Mouse (Mus musculus) activated CD4-positive, CD25-positive, alpha-beta regulatory T cell (primary cell): ENCODE measurements around the gene Slc51b. TPM values are rescaled to one million over a fixed set of nuclear protein-coding genes. Genes with fewer than 3 reads are reported as not detected.

Experiments
- polyA plus RNA-seq, 2 experiments: library from polyadenylated mRNA; unstranded; fragments of 100-300 nt; shearing (Covaris generic); gene quantifications; one replicate each; pipeline ENCODE4 v1.2.1; 2017

Gene Slc51b
- not detected for polyA plus RNA-seq

DNA sequence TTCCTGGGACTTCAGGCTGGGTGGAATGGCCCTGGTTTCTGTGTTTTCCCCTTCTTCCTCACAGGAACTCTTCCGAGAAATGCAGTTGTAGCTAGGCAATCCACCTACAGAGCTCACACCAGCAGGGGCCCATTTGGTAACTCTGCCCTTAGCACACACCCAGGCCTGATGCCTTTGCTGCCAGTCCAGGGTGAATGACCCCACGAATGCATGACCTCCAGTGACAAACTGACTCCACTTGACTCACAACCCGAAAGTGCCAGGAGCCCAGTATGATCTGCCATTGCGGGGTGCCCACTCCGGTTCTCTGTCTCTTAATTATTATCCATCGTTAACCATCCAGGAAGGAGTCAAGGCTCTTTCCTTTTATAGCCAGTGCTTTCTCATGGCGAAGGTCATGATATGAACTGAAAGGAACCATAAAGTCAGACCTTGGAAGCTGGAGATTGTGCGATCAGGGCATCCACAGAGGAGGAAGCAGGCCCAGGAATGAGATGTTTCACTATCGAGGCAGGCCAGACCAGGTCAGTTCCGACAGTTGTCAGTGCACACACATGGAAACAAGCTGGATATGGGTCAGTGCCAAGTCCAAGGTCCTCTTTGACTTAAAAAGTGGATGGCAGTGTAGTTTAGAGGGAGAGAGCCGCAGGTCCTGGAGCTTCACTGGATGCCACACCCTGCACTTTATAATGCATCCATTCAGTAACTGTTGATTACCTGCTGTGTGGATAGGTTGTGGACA lies at the start of gene Slc51b:
Gene Slc51b (minus strand): TSS at position 196 of the 742 bp plus-strand sequence.

GRCm38 (mm10) chr9:65460732-65461442 lies 38.1 kb upstream of the Slc51b start, which contains the start of gene Spg21:
Spg21 (plus strand) TSS chr9:65460947.

GRCm38 (mm10) chr9:65435671-65436301 lies 13.0 kb upstream of the Slc51b start, which contains the start of gene Mtfmt:
Mtfmt (plus strand) TSS chr9:65435782.

GRCm38 (mm10) chr9:65398279-65398678 lies 24.5 kb downstream of the Slc51b start, which contains the start of gene Rasl12:
Rasl12 (plus strand) TSS chr9:65398506.

DNA sequence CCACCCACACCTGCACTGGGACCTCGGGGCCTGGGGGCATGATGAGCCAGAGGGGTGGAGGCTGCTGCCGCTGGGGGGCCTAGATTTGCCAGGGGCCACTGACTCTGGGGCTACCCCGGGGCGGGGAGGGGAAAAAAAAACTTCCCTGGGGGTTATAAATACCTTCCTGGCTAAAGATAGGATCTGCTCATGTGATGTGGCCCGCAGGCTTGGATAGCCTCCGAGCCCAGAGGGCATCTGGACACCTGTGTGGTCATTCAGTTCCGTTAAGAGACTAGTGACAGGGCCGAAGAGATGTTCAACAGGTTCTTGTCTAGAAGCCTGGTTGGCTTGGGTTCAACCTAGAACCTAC lies 31.2 kb downstream of the Slc51b start, which contains the start of gene Kbtbd13:
Gene Kbtbd13 (minus strand): TSS at position 40 of the 352 bp plus-strand sequence.

Other genes with a start within 250 kb of the Slc51b start
- gene Parp16, start 227.6 kb downstream of the Slc51b start, polyA plus RNA-seq, result 1 to 10 TPM; 7.8 to 9.6 TPM
- gene Cilp, start 157.8 kb downstream of the Slc51b start, polyA plus RNA-seq, result under 1 TPM in 1 of 2 experiments, not detected in 1; 0.36 TPM
- gene Clpx, start 128.7 kb downstream of the Slc51b start, polyA plus RNA-seq, result 10 to 100 TPM; 45.4 to 46.4 TPM
- 10 to 100 TPM; 30.2 to 35.3 TPM for gene Pdcd7, start 76.9 kb downstream of the Slc51b start, polyA plus RNA-seq
- gene Ubap1l, start 61.9 kb downstream of the Slc51b start, polyA plus RNA-seq, result under 1 TPM in 1 of 2 experiments, not detected in 1; 0.12 TPM
- not detected for gene Kbtbd13, start 31.3 kb downstream of the Slc51b start, polyA plus RNA-seq
- not detected for gene Rasl12, start 24.4 kb downstream of the Slc51b start, polyA plus RNA-seq
- 10 to 100 TPM; 33.0 to 37.9 TPM for gene Mtfmt, start 12.8 kb upstream of the Slc51b start, polyA plus RNA-seq
- 100 to 1,000 TPM; 120 to 122 TPM for gene Spg21, start 38.0 kb upstream of the Slc51b start, polyA plus RNA-seq
- gene Ankdd1a, start 97.2 kb upstream of the Slc51b start, polyA plus RNA-seq, result under 1 TPM in 1 of 2 experiments, not detected in 1; 0.39 TPM
- gene Plekho2, start 157.1 kb upstream of the Slc51b start, polyA plus RNA-seq, result 10 to 100 TPM; 36.7 to 88.6 TPM
- gene Pif1, start 164.2 kb upstream of the Slc51b start, polyA plus RNA-seq, result 1 to 10 TPM; 1.1 to 1.9 TPM
- gene Rbpms2, start 206.7 kb upstream of the Slc51b start, polyA plus RNA-seq, result 1 to 10 TPM in 1 of 2 experiments, under 1 TPM in 1; 0.44 to 5.3 TPM
- gene Oaz2, start 245.0 kb upstream of the Slc51b start, polyA plus RNA-seq, result 100 to 1,000 TPM in 1 of 2 experiments, 10 to 100 TPM in 1; 91.4 to 133 TPM